Mouse (Mus musculus) brain, embryonic 14.5 days (tissue): Measurements from ENCODE around the gene Mmp24. TPM values are rescaled to one million over a fixed set of nuclear protein-coding genes. Genes with fewer than 3 reads are reported as not detected.

Experiments used
- DNase-seq: peaks from one replicate; pipeline ENCODE4 v3.0.0-alpha.2; 2011; ENCODE audit warnings: low read depth
- CTCF ChIP-seq: fragments of 200-500 bp; IDR thresholded peaks from 2 replicates; pipeline ENCODE4 v1.5.1; 2012; ENCODE audit warnings: inconsistent platforms, mild to moderate bottlenecking, moderate library complexity, borderline replicate concordance; ENCODE audit not compliant: insufficient read depth, insufficient read length; ENCODE audit errors: extremely low read depth
- POLR2A ChIP-seq: fragments of 200-500 bp; IDR thresholded peaks from 2 replicates; pipeline ENCODE4 v1.6.1; 2012; ENCODE audit warnings: mild to moderate bottlenecking, inconsistent platforms, borderline replicate concordance; ENCODE audit not compliant: poor library complexity, insufficient read depth, insufficient read length, severe bottlenecking; ENCODE audit errors: extremely low read depth
- polyA plus RNA-seq: library from polyadenylated mRNA; depleted of rRNA; stranded (reverse); fragments of >200 nt; gene quantifications from 2 replicates; pipeline ENCODE4 v1.2.3, GENCODE M21; 2012

The Mmp24 gene
- polyA plus RNA-seq, 1 experiment = 81.3 TPM

- DNase-seq = no peak
- TF ChIP-seq POLR2A = no peak
- TF ChIP-seq CTCF = no peak
Observed at GRCm38 (mm10) chr2:155779506-155779905, 4.4 kb downstream of the Mmp24 start.

GRCm38 (mm10) chr2:155784534-155784933 is 9.4 kb downstream of the Mmp24 start:
- TF ChIP-seq CTCF (no peak), POLR2A (no peak)
- DNase-seq = no peak

- no peak for TF ChIP-seq CTCF
- TF ChIP-seq POLR2A = no peak
- no peak for DNase-seq
Observed at GRCm38 (mm10) chr2:155786905-155787304, 11.8 kb downstream of the Mmp24 start.

GRCm38 (mm10) chr2:155787949-155788931 is 13.1 kb downstream of the Mmp24 start:
- peak; percentile 42 for DNase-seq
- TF ChIP-seq POLR2A (no peak), CTCF (no peak)

- no peak for DNase-seq
- TF ChIP-seq CTCF (no peak), POLR2A (no peak)
Observed at GRCm38 (mm10) chr2:155792899-155793298, 17.8 kb downstream of the Mmp24 start.

GRCm38 (mm10) chr2:155794674-155795445 is 19.7 kb downstream of the Mmp24 start:
- no peak for DNase-seq
- TF ChIP-seq POLR2A (no peak), CTCF (no peak)

- no peak for TF ChIP-seq CTCF
Observed at GRCm38 (mm10) chr2:155798613-155799012, 23.5 kb downstream of the Mmp24 start.

GRCm38 (mm10) chr2:155802761-155803160 is 27.6 kb downstream of the Mmp24 start:
- TF ChIP-seq POLR2A = no peak
- TF ChIP-seq CTCF = peak; percentile 49; the same call in 1 of the 2 replicates
- DNase-seq = no peak

More at GRCm38 (mm10) chr2:155798613-155799012, 23.5 kb downstream of the Mmp24 start:
- DNase-seq = no peak

- no peak for DNase-seq
- TF ChIP-seq CTCF (no peak), POLR2A (no peak)
Observed at GRCm38 (mm10) chr2:155804053-155804452, 28.9 kb downstream of the Mmp24 start.

- peak; percentile 40 for DNase-seq
- TF ChIP-seq POLR2A = no peak
- TF ChIP-seq CTCF = no peak
Observed at GRCm38 (mm10) chr2:155805231-155805924, 30.2 kb downstream of the Mmp24 start.

GRCm38 (mm10) chr2:155805925-155806255 is 30.7 kb downstream of the Mmp24 start:
- no peak for DNase-seq
- no peak for TF ChIP-seq CTCF
- TF ChIP-seq POLR2A = no peak

GRCm38 (mm10) chr2:155806548-155806947 is 31.4 kb downstream of the Mmp24 start:
- no peak for DNase-seq
- TF ChIP-seq POLR2A (no peak), CTCF (no peak)

GRCm38 (mm10) chr2:155807408-155807807 is 32.3 kb downstream of the Mmp24 start:
- DNase-seq = no peak
- TF ChIP-seq CTCF (no peak), POLR2A (no peak)

GRCm38 (mm10) chr2:155809620-155810019 is 34.5 kb downstream of the Mmp24 start:
- no peak for DNase-seq
- TF ChIP-seq CTCF = no peak
- no peak for TF ChIP-seq POLR2A
